Mouse (Mus musculus) midbrain, embryonic 11.5 days (tissue): ENCODE results near the gene Phykpl. TPM values are rescaled to one million over a fixed set of nuclear protein-coding genes. Genes with fewer than 3 reads are reported as not detected.

Experiments used
- ATAC-seq: fragments of 200-750 bp; cut with Nextera tagmentation; 2 replicates; pipeline ENCODE4 v1.8.0; 2017; ENCODE audit warnings: moderate TSS enrichment, moderate library complexity; ENCODE audit not compliant: low FRiP score
- DNase-seq: peaks from one replicate; pipeline ENCODE4 v3.0.0; 2015; ENCODE audit warnings: low spot score; ENCODE audit errors: missing footprints
- H3K27ac ChIP-seq: fragments of 300-500 bp; sonication (generic); 2 replicates; pipeline ENCODE4 v1.5.1; 2014; ENCODE audit warnings: low read depth, low read length
- H3K27me3 ChIP-seq: fragments of 300-500 bp; sonication (generic); 2 replicates; pipeline ENCODE4 v1.6.1; 2014; ENCODE audit warnings: mild to moderate bottlenecking, low read length, moderate library complexity, mixed read lengths; ENCODE audit not compliant: control insufficient read depth, insufficient read depth
- H3K36me3 ChIP-seq: fragments of 300-500 bp; sonication (generic); 2 replicates; pipeline ENCODE4 v1.6.1; 2014; ENCODE audit warnings: mild to moderate bottlenecking, low read length, moderate library complexity, mixed read lengths; ENCODE audit not compliant: control insufficient read depth, insufficient read depth
- H3K4me1 ChIP-seq: fragments of 300-500 bp; sonication (generic); 2 replicates; pipeline ENCODE4 v1.6.1; 2014; ENCODE audit warnings: low read length; ENCODE audit not compliant: control insufficient read depth, insufficient read depth
- H3K4me2 ChIP-seq: fragments of 300-500 bp; sonication (generic); 2 replicates; pipeline ENCODE4 v1.6.1; 2014; ENCODE audit warnings: mild to moderate bottlenecking, moderate library complexity
- H3K4me3 ChIP-seq: fragments of 300-500 bp; sonication (generic); 2 replicates; pipeline ENCODE4 v1.5.1; 2014; ENCODE audit warnings: low read depth, low read length
- H3K9ac ChIP-seq: fragments of 300-500 bp; sonication (generic); 2 replicates; pipeline ENCODE4 v1.6.1; 2014; ENCODE audit warnings: low read length
- H3K9me3 ChIP-seq: fragments of 300-500 bp; sonication (generic); 2 replicates; pipeline ENCODE4 v1.6.1; 2016; ENCODE audit warnings: low read length; ENCODE audit not compliant: control insufficient read depth
- WGBS: fragments of 180-500 bp; shearing (Covaris S2); extraction: QIAGEN DNeasy Blood & Tissue Kit; methylation state at CpG from one replicate; pipeline ENCODE4 v1.1.7; 2014; 5-methylcytosine and 5-hydroxymethylcytosine counted together
- polyA plus RNA-seq: library from polyadenylated mRNA; unstranded; fragments of >200 nt; fragmentation: Nextera tagmentation; extraction: Ambion mirVana; gene quantifications from 2 replicates; pipeline ENCODE4 v1.2.1, GENCODE M21; 2014

The Phykpl gene
- polyA plus RNA-seq, 1 experiment from 2014 or later, result 9.6 TPM

DNA sequence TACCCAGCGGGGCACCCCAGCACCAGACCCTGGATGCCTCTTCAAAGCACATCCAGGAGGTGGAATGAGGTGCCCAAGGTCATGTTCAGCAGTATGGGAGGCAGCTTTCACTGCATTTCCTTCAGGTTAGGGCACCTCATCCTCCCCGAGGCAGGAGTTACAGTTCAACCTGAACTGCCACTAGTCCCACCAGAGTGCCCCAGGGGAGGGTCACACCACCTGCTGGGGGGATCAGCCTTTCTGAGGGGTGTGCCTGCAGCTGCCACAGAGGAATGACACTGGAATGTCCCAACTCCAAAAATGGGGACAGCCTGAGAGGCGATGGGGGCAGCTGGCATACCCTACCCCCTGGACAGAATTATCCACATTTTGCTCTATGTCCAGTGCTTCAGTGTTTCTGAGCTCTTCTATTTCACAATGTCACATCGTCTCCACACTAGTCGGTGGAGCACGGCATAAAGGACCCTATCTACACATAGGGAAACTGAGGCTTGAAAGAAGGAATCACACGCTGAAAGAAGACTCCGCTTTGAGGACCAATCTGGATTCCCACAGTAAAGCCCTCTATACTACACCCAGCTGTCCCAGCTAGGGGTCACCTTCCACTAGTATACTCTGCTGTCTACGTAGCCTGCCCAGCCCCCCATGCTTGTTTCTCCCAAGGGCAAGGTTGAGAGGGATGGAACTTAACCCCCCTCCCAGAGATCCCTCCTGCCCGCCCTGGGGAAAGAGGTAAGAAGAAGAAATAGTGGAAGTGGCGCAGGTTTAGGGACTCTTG lies 64.7 kb downstream of the Phykpl start:
- Histone ChIP-seq H3K27me3 (peaks cover 10% of the 10 kb centered on the region), H3K4me1 (peaks cover 34% of the 10 kb centered on the region), H3K9me3 (no peaks in the 10 kb centered on the region), H3K9ac (peak overlapping the region; percentile 74), H3K36me3 (no peaks in the 10 kb centered on the region), H3K4me2 (peak overlapping the region; percentile 94), H3K4me3 (peak overlapping the region; percentile 53), H3K27ac (peak overlapping the region; percentile 35; the same call in 1 of the 2 replicates)
- WGBS, result 14% methylated on average over 11 of the region's 11 CpGs
- peak; percentile 92 for DNase-seq
- peak; percentile 10; the same call in 1 of the 2 replicates for ATAC-seq

- H3K4me1 ChIP-seq, result peaks cover 34% of the 10 kb centered on the region
- peaks cover 10% of the 10 kb centered on the region for H3K27me3 ChIP-seq
- ATAC-seq, result no peak
- no peak for DNase-seq
- H3K4me3 ChIP-seq, result peak overlapping the region; percentile 53
- peak overlapping the region; percentile 94 for H3K4me2 ChIP-seq
- 2% methylated on average over 7 of the region's 7 CpGs for WGBS
- H3K27ac ChIP-seq, result no peak overlapping the region
- peak overlapping the region; percentile 74 for H3K9ac ChIP-seq
- H3K9me3 ChIP-seq, result no peaks in the 10 kb centered on the region
- H3K36me3 ChIP-seq, result no peaks in the 10 kb centered on the region
Measured at GRCm38 (mm10) chr11:51649889-51650199, 65.3 kb downstream of the Phykpl start.

DNA sequence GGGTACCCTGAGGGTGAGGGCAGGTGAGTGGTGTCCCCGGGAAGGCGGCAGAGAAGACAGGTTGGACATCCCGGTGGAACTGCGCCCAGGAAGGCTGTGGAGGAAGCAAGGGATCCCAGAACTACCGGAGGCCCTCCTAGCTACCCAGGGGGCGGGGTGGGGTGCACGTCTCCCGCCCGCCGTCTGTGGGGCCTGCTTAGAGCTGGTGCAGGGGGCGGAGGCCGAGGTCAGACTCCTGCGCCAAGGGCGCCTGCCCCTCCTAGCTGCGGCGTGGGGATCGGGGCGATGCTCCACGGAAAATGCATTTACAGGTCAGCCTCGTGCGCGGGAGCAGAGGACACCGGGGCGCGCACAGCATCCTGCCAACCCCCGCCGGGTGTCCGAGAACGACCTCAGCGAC lies 65.7 kb downstream of the Phykpl start:
- DNase-seq (peak; percentile 90), ATAC-seq (peak; percentile 15; the same call in 1 of the 2 replicates)
- Histone ChIP-seq H3K4me3 (peak overlapping the region; percentile 53), H3K27me3 (peaks cover 10% of the 10 kb centered on the region), H3K9me3 (no peaks in the 10 kb centered on the region), H3K4me1 (peaks cover 34% of the 10 kb centered on the region), H3K9ac (peak overlapping the region; percentile 74), H3K27ac (no peak overlapping the region), H3K36me3 (no peaks in the 10 kb centered on the region), H3K4me2 (peak overlapping the region; percentile 94)
- WGBS, result 1% methylated on average over 29 of the region's 30 CpGs

DNA sequence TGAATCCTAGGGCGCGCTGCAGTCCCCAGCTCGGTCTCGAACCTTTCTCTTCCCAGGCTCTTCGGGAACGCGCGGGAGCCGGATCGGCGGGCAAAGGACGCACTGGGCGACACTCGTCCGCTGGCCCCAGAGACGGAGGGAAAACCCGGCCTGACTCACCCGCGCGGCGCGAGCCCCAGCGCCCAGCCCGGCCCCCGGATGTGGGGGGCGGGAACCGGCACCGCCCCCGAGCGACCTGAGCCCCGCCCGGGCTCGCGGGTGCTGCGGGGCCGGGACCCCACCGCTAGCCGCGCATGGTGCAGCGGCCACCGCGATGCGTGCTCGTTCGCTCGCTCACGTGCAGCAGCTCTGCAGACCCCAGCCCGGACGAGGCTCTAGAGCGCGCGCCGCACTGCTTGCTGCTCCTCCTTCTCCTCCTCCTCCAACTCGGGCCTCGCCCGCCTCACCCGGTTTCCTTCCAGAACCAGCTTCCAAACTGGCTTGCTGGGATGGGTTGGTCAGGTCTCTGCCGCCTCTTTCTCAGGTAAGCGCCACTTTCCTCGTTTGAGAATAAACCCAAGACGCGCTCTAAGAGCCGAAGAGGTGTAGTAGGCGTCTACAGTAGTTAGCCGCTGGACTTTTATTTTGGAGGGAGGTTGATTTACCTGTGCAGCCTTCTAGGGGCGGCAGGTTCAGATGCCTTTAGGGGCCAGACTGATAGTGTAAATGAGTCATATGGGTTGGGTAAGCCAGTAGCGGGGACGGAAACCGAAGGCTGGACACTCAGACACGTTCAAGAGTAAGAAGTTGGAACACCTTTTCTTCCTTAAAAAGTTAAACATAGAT lies 66.3 kb downstream of the Phykpl start, which contains the start of the genes N4bp3 and D930048N14Rik:
Gene N4bp3 (minus strand): TSS at position 152 of the 825 bp plus-strand sequence.
Gene D930048N14Rik (plus strand): TSS at position 264 of the 825 bp plus-strand sequence.
- Histone ChIP-seq H3K4me3 (peak within 1 kb of the TSS; percentile 53), H3K4me2 (peak within 1 kb of the TSS; percentile 94), H3K36me3 (no peaks in the 10 kb centered on the region), H3K9ac (peak within 1 kb of the TSS; percentile 74), H3K27ac (no peak within 1 kb of the TSS), H3K4me1 (peaks cover 34% of the 10 kb centered on the region), H3K9me3 (no peaks in the 10 kb centered on the region), H3K27me3 (peaks cover 10% of the 10 kb centered on the region)
- DNase-seq (peak; percentile 94), ATAC-seq (peak; percentile 66)
- WGBS, result 1% methylated on average over 54 of the region's 70 CpGs

DNA sequence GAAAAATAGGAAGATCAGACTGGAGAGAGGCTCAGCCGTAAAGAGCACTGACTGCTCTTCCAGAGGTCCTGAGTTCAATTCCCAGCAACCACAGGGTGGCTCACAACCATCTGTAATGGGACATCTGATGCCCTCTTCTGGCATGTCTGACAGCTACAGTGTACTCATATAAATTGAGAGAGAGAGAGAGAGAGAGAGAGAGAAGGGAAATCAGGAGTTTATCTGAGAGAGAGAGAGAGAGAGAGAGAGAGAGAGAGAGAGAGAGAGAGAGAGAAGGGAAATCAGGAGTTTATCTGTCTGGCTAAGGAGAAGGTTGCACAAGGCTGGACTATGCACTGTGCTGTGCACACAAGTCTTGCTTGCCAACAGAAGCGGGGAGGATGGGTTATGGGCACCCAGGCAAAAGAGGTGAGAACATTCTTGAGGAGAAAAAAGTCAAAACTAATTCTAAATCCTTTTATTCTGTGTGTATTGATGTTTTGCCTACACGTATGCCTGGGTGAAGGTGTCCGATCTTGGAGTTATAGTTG lies 68.4 kb downstream of the Phykpl start:
- 88% methylated on average over 4 of the region's 4 CpGs for WGBS
- Histone ChIP-seq H3K27me3 (peaks cover 10% of the 10 kb centered on the region), H3K4me1 (peaks cover 30% of the 10 kb centered on the region), H3K9me3 (no peaks in the 10 kb centered on the region), H3K36me3 (no peaks in the 10 kb centered on the region), H3K4me3 (no peak overlapping the region), H3K4me2 (no peak overlapping the region), H3K27ac (no peak overlapping the region), H3K9ac (no peak overlapping the region)
- no peak for ATAC-seq
- no peak for DNase-seq

DNA sequence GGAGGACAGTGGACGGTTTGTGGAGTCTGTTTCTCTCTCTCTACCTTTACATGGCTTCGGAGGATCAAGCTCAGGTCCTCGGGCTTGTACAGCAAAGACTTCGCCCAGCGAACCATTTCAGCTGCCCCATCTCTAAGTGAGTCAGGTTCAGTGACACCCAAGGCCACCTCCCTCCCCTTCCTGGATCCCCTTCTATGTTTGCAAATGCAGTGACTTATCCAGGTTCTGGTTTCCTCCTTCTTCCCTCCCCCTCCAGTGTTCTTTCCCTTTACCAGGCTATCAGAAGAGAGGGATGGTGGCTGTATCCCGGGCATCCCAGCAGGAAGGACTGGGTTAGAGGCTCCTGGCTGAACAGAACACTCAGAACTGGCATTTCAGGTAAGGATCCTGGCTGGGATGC lies 69.2 kb downstream of the Phykpl start:
- Histone ChIP-seq H3K4me1 (peaks cover 22% of the 10 kb centered on the region), H3K9ac (no peak overlapping the region), H3K9me3 (no peaks in the 10 kb centered on the region)

More for the DNA sequence above, 69.2 kb downstream of the Phykpl start:
- no peak overlapping the region for H3K27ac ChIP-seq
- ATAC-seq (no peak), DNase-seq (no peak)
- H3K36me3 ChIP-seq, result no peaks in the 10 kb centered on the region
- H3K4me2 ChIP-seq, result no peak overlapping the region
- WGBS, result 93% methylated on average over 6 of the region's 6 CpGs
- H3K27me3 ChIP-seq, result peaks cover 10% of the 10 kb centered on the region
- no peak overlapping the region for H3K4me3 ChIP-seq

Other genes with a start within 250 kb of the Phykpl start
- 802 and 844 TPM in 2 replicates for gene Hnrnpab, start 22.1 kb downstream of the Phykpl start, polyA plus RNA-seq
- 152 and 167 TPM in 2 replicates for gene Nhp2, start 35.0 kb downstream of the Phykpl start, polyA plus RNA-seq
- 40.4 and 41.5 TPM in 2 replicates for gene Rmnd5b, start 51.1 kb downstream of the Phykpl start, polyA plus RNA-seq
- 6.3 and 9.2 TPM in 2 replicates for gene N4bp3, start 66.1 kb downstream of the Phykpl start, polyA plus RNA-seq
- gene D930048N14Rik, start 66.2 kb downstream of the Phykpl start, polyA plus RNA-seq, result 0.18 and 0.52 TPM in 2 replicates
- gene 0610009B22Rik, start 104.1 kb downstream of the Phykpl start, polyA plus RNA-seq, result 98.9 and 103 TPM in 2 replicates
- gene Sec24a, start 178.9 kb downstream of the Phykpl start, polyA plus RNA-seq, result 13.0 and 14.5 TPM in 2 replicates
- gene Sar1b, start 178.9 kb downstream of the Phykpl start, polyA plus RNA-seq, result 128 and 141 TPM in 2 replicates